Mouse (Mus musculus): ENCODE data around the gene Arhgap6.
A peak's percentile ranks its signal among the peaks of the same experiment; 100 is the strongest.
"Not testable (repeated sequence)": the region's sequence is repeated elsewhere in the genome, so short reads cannot be mapped to it uniquely, and the experiment has no call there.

Gene Arhgap6

DNA sequence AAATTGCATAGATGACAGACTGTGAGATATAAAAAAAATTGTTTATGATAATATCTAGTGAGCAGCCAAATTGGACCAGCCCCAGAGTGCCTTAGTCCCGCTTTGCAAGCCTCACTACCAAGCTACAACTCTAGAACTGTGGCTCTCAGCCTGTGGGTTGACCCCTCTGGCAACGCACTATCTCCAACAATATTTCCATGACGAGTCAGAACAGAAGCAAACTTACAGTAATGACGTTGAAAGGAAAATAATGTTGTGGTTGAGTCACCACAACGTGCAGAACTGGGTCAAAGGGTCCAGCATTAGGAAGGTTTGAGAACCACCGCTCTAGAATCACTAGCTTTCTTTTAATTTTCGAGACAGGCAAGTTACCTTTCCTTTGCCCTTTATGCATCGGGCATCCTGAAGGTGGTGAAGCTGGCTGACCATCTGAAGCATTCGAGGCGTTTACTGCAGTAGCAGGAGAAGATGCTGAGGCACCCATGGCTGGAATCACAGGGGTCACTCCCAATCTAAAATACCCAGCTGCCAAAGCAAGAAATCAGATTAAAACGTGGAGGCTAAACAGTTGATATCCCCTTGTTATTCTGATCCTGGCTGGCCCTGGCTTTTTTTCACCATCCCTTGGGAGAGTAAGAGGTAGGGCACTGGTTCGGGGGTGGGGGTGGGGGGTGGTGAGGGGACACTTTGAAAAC lies 524.3 kb downstream of the Arhgap6 start:
- no peak for DNase-seq (ENCODE audit: low spot score)

- peak; percentile 92 for DNase-seq (ENCODE audit: low spot score)
Observed at GRCm38 (mm10) chrX:169319945-169320667, 525.2 kb downstream of the Arhgap6 start, which contains the start of gene Hccs. TSS of gene Hccs (minus strand) at chrX:169320372.

GRCm38 (mm10) chrX:169320668-169321005 lies 525.7 kb downstream of the Arhgap6 start:
- not testable (repeated sequence) for DNase-seq (ENCODE audit: low spot score)

GRCm38 (mm10) chrX:169325929-169326595 lies 531.2 kb downstream of the Arhgap6 start:
- DNase-seq (ENCODE audit: low spot score): no peak

DNA sequence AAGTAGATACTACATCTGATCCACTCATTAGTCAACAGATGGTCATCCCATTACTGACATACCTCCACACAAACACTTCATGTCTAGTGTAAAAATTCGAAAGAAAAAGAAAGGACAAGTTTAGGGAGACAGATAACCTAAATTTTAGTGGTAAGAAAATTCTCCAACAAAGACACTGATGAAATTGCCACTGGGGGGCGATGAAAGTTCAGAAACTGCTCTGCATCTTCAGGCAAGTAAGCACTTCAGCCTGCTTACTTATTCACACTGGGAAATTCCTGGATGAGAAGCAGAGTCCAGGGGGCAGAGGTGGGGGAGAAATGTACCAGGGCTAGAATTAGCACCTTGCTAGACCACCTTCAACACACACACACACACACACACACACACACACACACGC lies 537.4 kb downstream of the Arhgap6 start:
- peak; percentile 50 for DNase-seq (ENCODE audit: low spot score)

DNA sequence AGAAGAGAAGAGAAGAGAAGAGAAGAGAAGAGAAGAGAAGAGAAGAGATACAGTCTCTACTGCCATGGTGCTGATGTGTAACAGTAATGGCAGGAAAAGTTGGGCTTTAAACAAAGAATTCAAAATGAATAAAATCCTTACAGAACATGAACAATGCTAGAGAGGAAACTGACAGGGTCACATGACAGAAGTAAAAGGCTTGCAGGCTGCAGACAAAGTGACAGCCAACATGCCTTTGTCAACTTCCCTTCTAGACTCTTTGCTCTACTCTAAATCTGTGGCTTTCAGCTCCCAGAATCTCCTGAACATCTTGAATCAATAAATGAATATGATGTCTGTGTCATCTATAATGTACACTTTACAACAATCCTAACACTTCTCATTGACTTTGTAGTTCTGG lies 542.7 kb downstream of the Arhgap6 start:
- no peak for DNase-seq (ENCODE audit: low spot score)

DNA sequence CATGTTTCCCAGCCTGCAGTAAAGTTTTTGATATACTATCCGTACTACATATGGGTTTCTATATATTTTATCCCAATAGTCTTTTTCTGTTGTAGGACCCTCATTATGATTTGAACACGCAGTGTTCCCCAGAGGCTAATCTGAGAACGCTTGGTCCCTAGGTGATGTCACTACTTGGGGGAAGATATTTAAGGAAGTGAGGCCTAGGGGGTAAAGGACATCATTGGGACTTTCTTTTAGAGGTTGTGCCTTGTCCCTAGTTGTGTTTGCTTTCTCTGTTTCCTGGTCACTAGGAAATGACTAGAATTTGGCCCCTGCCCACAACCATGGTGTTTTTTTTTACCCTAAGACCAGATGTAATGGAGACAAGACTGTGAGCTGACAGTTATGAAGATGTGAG lies 543.3 kb downstream of the Arhgap6 start:
- DNase-seq (ENCODE audit: low spot score): no peak
